Mouse (Mus musculus) cerebellum, postnatal 4 days (tissue): ENCODE data around the gene Olfr1012.
"Not testable (repeated sequence)": the region's sequence is repeated elsewhere in the genome, so short reads cannot be mapped to it uniquely, and the experiment has no call there.

Experiments
- DNase-seq, 2 experiments: peaks; one replicate each; pipeline ENCODE4 v3.0.0; 2022; ENCODE audit warnings: low spot score in 2 of 2, mixed read lengths in 1 of 2

Olfr1012 gene

GRCm38 (mm10) chr2:85762666-85763065 is at the start of gene Olfr1012:
Gene Olfr1012, minus strand, starts transcription at chr2:85762766.
- DNase-seq = no peak

- no peak for DNase-seq
Measured at GRCm38 (mm10) chr2:85804501-85804900, 41.9 kb upstream of the Olfr1012 start.

- DNase-seq = no peak
Measured at GRCm38 (mm10) chr2:85802444-85802843, 39.9 kb upstream of the Olfr1012 start, which contains the start of gene Olfr1016. Gene Olfr1016, minus strand, starts transcription at chr2:85802544.

- DNase-seq = no peak
Measured at GRCm38 (mm10) chr2:85792331-85792730, 29.8 kb upstream of the Olfr1012 start.

- DNase-seq = no peak
Measured at GRCm38 (mm10) chr2:85781717-85782116, 19.2 kb upstream of the Olfr1012 start, which contains the start of gene Olfr1015. Gene Olfr1015, plus strand, starts transcription at chr2:85782017.

GRCm38 (mm10) chr2:85772413-85772812 is 9.8 kb upstream of the Olfr1012 start, which contains the start of gene Olfr1014:
Gene Olfr1014, plus strand, starts transcription at chr2:85772713.
- DNase-seq = no peak

- DNase-seq = no peak
Measured at GRCm38 (mm10) chr2:85766798-85767197, 4.2 kb upstream of the Olfr1012 start, which contains the start of gene Olfr1013. Gene Olfr1013, plus strand, starts transcription at chr2:85767098.

GRCm38 (mm10) chr2:85753822-85754221 is 8.7 kb downstream of the Olfr1012 start:
- no peak for DNase-seq

- peak in 1 of 2 experiments; percentile 8 for DNase-seq
Measured at GRCm38 (mm10) chr2:85725793-85726192, 36.8 kb downstream of the Olfr1012 start.

- DNase-seq = no peak
Measured at GRCm38 (mm10) chr2:85715119-85715518, 47.4 kb downstream of the Olfr1012 start, which contains the start of gene Olfr1009. Gene Olfr1009, plus strand, starts transcription at chr2:85715419.

- no peak for DNase-seq
Measured at GRCm38 (mm10) chr2:85711159-85711558, 51.4 kb downstream of the Olfr1012 start.

- not testable (repeated sequence) for DNase-seq
Measured at GRCm38 (mm10) chr2:85710680-85711079, 51.9 kb downstream of the Olfr1012 start.
